Mouse (Mus musculus): ENCODE results near the gene Vinac1.

Vinac1 gene

DNA sequence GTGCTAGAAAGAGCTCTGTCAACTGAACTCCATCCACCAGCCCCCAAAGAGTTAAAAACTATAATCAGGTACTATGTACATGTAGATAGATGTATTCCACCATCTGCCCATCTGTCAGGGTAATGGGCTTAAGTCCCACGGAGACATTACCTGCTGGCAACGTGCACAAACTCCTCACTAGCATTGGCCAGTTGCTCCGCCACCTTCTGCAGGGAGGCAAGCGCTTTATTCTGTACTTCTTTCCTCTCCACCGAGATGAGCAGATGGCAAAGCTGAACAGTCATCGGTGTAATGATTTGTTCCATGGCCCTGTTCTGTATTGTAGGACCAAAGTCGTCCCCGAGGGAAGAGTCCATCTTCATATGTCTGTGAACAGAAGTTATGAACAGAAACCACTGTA lies at the start of gene Vinac1:
TSS of gene Vinac1 (minus strand) at position 362 of the 400 bp plus-strand sequence.
- DNase-seq (ENCODE audit: low read depth, low spot score) = no peak

- no peak for DNase-seq (ENCODE audit: low read depth, low spot score)
Observed at GRCm38 (mm10) chr2:129093926-129094724, 46.2 kb upstream of the Vinac1 start.

GRCm38 (mm10) chr2:129092810-129093209 lies 44.8 kb upstream of the Vinac1 start:
- DNase-seq (ENCODE audit: low read depth, low spot score) = no peak

GRCm38 (mm10) chr2:129090370-129090769 lies 42.4 kb upstream of the Vinac1 start:
- DNase-seq (ENCODE audit: low read depth, low spot score) = no peak

- DNase-seq (ENCODE audit: low read depth, low spot score) = no peak
Observed at GRCm38 (mm10) chr2:129087520-129087919, 39.5 kb upstream of the Vinac1 start.

- peak; percentile 69 for DNase-seq (ENCODE audit: low read depth, low spot score)
Observed at GRCm38 (mm10) chr2:129084959-129085358, 37.0 kb upstream of the Vinac1 start.

DNA sequence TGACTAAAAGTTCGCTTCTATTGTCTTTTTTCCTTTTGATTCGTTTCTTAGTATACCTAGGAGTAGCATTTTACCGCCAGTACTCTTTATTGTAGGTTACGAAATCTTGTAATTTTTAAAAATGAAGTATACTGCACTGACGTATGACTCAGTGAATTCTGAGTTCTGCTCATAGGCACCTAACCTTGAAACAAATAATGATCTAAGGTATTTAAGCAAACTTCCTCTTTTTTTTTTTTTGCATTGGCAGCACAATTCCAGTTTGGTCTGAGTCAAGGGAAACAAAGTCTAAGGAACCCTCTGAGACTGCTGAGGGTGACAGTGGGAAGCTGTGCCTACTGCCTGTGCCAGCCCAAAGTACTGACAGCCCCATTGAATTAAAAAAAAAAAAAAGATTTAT lies 35.5 kb upstream of the Vinac1 start:
- no peak for DNase-seq (ENCODE audit: low read depth, low spot score)

DNA sequence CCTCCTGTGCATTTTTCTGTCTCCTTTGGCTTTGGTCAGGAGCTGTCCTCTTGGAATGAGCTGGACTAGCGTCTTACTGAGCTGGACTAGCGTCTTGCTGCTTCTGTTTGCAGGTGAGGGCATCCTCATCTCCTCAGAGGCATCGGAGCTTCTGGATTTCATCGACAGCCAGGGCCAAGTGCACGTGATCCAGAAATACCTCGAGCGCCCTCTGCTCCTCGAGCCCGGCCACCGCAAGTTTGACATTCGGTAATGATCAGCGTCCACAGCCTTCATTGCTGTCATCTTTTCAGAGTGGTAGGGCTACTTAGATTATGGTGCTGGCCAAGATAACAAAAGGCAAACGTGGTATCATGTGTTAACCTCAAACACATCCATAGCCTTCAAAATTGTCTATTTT lies 33.1 kb upstream of the Vinac1 start:
- DNase-seq (ENCODE audit: low read depth, low spot score) = no peak

DNA sequence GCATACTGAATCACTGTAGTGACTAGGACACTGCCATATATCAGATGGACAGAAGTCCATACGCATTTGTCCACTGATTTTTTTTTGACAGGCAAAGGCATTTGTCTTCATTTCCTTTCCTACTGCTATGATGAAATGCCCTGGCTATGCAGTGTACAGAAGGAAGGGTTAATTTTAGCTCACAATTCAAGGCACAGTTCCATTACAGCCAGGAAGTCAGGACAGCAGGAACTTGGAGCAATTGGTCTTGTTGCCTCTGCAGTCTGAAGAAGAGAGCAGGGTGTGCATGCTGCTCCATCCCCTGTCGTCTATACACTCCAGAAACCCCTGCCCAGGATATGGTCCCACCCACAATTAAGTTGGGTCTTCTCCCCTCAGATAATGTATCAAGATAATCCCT lies 31.2 kb upstream of the Vinac1 start:
- no peak for DNase-seq (ENCODE audit: low read depth, low spot score)

- DNase-seq (ENCODE audit: low read depth, low spot score) = peak; percentile 53
Observed at GRCm38 (mm10) chr2:129078313-129078712, 30.3 kb upstream of the Vinac1 start.

DNA sequence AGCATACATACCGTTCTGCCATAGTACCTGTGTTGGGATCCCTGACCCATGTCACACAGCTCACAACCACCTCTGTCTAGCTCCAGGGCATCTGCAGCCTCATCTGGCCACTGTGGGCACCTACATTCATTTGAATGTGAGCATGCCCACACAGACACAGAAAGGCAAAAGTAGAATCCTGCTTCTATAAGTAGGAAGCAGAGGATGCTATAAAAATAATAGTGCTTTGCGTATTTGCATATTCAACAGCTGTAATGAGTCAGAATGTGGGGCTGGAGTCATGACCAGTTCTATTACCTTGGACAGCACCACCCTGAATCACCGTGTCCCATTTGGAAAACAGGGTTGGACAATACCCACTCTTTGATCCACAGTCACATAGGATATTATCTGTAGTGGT lies 22.3 kb upstream of the Vinac1 start:
- peak; percentile 9 for DNase-seq (ENCODE audit: low read depth, low spot score)

DNA sequence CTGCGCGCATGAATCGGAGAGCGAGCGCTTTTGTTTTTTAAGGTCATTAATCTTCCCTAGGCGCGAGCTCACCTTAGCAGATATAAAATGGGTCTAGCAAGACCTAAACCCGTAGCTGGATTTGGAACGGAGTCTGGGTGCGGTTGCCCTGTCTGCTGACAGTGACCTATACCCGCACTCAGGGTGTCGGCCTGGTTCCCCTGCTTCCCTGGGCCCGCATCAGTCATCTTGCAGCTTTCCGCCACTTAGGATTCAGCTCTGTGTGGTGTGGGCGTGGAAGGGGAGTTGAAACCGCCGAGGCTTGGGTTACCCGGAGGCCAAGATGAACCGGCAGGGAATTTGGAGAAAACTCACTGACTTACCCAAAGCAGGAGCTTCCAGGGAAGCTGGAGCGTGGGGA lies 18.4 kb upstream of the Vinac1 start:
- peak; percentile 88 for DNase-seq (ENCODE audit: low read depth, low spot score)

GRCm38 (mm10) chr2:129065437-129066282 lies 17.7 kb upstream of the Vinac1 start, which contains the start of gene Ttl:
Gene Ttl (plus strand): TSS chr2:129065942.
- DNase-seq (ENCODE audit: low read depth, low spot score) = peak; percentile 66

DNA sequence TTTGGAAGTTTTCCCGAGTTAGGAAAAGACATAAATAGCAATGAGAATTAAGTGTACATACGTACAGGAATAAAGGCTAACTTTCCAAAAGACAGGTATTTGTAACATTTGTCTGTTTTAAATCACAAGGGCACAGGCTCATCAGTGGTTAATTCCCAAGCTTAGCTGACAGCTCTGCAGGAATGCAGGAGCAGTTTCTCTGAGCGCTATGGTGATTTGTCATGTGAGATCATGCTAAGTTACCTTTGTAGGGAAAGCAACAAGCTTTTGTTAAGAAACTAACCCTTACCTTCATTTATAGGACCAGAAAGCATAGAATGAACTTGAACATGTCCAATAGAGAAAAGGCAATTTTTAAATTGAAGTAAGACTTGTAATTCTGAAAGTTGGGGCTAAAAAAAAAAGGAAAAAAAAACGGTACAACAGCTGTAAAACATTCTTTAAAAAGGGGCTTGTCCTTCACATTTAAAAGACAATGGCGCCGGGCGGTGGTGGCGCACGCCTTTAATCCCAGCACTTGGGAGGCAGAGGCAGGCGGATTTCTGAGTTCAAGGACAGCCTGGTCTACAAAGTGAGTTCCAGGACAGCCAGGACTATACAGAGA lies 13.6 kb upstream of the Vinac1 start:
- DNase-seq (ENCODE audit: low read depth, low spot score) = no peak

GRCm38 (mm10) chr2:129057920-129058361 lies 10.0 kb upstream of the Vinac1 start:
- DNase-seq (ENCODE audit: low read depth, low spot score) = no peak

DNA sequence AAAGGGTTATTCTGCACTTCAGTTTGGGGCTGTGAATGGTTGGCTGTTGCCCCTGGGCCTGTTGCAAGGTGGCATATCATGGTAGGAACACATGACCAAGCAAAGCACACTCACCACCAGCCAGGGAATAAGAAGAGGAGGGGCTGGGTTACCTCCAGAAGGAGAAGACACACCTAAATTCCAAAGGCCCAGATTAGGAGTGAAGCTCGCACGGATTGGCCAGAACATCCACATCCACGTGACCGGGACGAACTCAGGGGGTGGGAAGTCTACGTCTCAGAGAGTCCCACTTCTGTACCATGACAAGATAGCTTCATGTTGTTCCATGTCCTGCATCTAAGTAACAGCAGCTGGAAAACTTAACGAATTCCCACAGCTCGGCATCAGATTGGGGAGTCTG lies 9.3 kb upstream of the Vinac1 start:
- no peak for DNase-seq (ENCODE audit: low read depth, low spot score)

DNA sequence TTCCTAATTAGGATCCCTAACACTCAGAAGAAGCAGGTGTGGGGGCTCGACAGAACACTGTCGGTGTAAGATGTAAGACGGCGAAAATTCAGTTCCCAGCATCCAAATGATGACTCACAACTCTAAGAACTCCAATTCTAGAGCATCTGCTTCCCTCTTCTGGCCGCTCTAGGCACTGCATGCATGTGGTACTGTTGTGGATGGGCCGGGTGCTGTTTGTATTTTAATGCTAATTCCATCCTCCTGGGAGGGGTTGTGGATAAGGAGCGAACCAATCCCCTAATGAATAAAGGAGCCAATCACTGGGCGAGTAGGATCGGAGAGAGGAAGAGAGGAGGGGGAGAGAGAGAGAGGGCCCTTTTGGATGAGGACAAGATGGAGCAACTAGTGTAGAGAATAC lies 8.6 kb upstream of the Vinac1 start:
- DNase-seq (ENCODE audit: low read depth, low spot score) = peak; percentile 45

DNA sequence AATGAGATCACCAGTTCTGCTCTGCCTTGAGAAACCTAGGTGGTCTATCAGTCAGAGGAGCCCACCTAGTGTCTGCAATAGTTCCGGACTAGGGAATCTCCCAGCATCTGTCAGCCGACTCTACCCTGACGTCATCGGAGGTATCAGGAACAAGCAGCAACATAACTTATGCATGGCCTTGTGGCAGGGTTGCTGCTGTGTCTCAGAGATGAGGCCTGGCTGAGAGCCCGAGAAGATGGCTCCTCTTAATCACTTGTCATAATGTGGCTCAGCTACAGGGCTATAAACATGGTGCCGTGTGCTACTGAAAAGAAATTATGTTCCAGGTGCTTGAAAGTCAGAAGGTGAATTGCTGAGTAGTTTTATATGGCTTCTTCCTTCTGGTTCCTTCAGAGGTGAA lies 7.8 kb upstream of the Vinac1 start:
- no peak for DNase-seq (ENCODE audit: low read depth, low spot score)

DNA sequence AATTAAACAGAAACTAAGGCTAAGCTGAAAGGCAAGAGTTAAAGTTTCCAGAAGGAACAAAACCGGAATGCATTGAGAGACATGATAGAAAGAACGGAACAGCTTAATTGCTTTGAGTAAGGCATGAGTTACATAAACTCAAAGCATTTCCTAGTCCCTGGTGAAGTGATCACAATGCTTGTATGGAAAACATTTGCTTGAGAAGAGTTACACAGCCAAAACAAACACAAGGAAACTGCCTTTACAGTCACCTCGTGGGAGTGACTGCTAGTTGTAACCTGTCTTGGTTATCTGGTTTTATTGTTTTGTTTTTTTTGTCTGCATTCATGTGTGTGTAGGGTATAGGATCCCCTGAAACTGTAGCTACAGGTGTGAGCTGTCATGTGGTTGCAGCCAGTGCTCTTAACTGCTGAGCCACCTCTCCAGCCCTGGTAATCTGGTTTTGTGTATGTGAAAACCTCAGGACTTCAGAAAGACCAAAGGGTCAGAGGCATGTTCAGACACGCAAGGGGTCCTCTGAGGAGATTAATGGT lies 4.5 kb upstream of the Vinac1 start:
- no peak for DNase-seq (ENCODE audit: low read depth, low spot score)

DNA sequence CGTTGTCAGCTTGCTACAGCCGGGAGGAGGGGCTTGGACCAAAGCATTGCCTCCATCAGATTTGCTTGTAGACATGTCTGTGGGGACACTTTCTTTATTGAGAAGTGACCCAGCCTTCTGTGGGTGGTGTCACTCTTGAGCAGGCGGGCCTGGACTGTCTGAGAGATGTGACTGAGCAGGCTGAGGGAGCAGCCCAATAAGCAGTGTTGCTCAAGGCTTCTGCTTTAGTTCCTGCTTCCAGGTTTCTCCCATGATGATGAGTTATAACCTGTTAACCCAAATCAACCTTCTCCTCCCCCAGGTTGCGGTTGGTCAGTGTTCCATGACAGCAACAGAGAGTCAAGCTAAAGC lies 1.2 kb downstream of the Vinac1 start:
- no peak for DNase-seq (ENCODE audit: low read depth, low spot score)

DNA sequence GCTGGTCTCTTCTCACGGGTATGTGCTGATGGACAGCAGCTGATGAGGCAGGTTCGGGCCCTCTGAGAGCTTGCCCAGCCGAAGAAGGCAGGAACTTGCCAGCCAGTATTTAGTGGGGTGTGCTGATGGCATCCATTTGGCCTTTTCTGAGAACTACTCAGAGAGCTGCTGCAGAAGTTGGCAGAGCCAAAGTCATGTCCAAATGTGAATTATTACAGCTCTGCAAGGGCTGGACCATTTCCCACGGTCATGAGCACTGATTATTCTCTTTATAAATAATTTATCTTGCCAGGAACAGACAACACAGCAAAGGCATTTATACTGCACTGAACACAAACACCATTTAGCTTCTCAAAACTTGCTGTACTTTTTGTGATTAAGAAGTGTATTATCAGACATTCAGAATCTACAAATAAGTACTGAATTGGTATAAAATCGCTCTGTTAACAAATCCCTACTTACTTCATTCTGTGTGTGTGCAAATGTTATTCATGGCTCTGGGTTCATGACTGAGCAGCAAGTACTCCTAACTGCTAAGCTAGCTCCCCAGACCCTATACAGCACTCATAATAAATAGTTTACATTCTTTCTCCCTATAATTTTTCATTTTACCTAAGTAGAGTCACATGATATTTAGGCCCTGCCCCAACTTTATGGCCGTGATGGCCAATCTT lies 1.7 kb downstream of the Vinac1 start:
- DNase-seq (ENCODE audit: low read depth, low spot score) = no peak

- no peak for DNase-seq (ENCODE audit: low read depth, low spot score)
Observed at GRCm38 (mm10) chr2:129040567-129040966, 7.4 kb downstream of the Vinac1 start.

All from 3T3-L1 (cell line).